Mouse (Mus musculus) lung, embryonic 16.5 days (tissue): ENCODE results near the gene Ccdc124. TPM values are rescaled to one million over a fixed set of nuclear protein-coding genes. Genes with fewer than 3 reads are reported as not detected.

Experiments
- ATAC-seq: fragments of 200-750 bp; cut with Nextera tagmentation; 2 replicates; pipeline ENCODE4 v1.8.0; 2017; ENCODE audit warnings: low read depth, mild to moderate bottlenecking, moderate library complexity
- H3K27ac ChIP-seq: fragments of 300-500 bp; sonication (generic); 2 replicates; pipeline ENCODE4 v1.5.1; 2014; ENCODE audit warnings: mild to moderate bottlenecking, control low read depth, low read length
- H3K27me3 ChIP-seq: fragments of 300-500 bp; sonication (generic); 2 replicates; pipeline ENCODE4 v1.6.1; 2014; ENCODE audit warnings: low read depth, low read length, mixed read lengths; ENCODE audit not compliant: control insufficient read depth, insufficient read depth
- H3K36me3 ChIP-seq: fragments of 300-500 bp; sonication (generic); 2 replicates; pipeline ENCODE4 v1.6.1; 2014; ENCODE audit warnings: low read length; ENCODE audit not compliant: control insufficient read depth, insufficient read depth
- H3K4me1 ChIP-seq: fragments of 300-500 bp; sonication (generic); replicated peaks from 2 replicates; pipeline ENCODE4 v1.6.1; 2014; ENCODE audit warnings: low read length, mixed read lengths; ENCODE audit not compliant: control insufficient read depth, insufficient read depth
- H3K4me2 ChIP-seq: fragments of 300-500 bp; sonication (generic); 2 replicates; pipeline ENCODE4 v1.6.1; 2014; ENCODE audit warnings: low read depth, low read length, control low read depth
- H3K4me3 ChIP-seq: fragments of 300-500 bp; sonication (generic); 2 replicates; pipeline ENCODE4 v1.5.1; 2014; ENCODE audit warnings: mild to moderate bottlenecking, low read length, control low read depth
- H3K9ac ChIP-seq: fragments of 300-500 bp; sonication (generic); 2 replicates; pipeline ENCODE4 v1.6.1; 2014; ENCODE audit warnings: low read length, control low read depth
- H3K9me3 ChIP-seq: fragments of 300-500 bp; sonication (generic); 2 replicates; pipeline ENCODE4 v1.6.1; 2016; ENCODE audit warnings: low read length; ENCODE audit not compliant: control insufficient read depth
- WGBS: fragments of 180-500 bp; shearing (Covaris S2); extraction: QIAGEN DNeasy Blood & Tissue Kit; methylation state at CpG from one replicate; pipeline ENCODE4 v1.1.7; 2014; 5-methylcytosine and 5-hydroxymethylcytosine counted together
- polyA plus RNA-seq: library from polyadenylated mRNA; unstranded; fragments of >200 nt; fragmentation: Nextera tagmentation; extraction: Ambion mirVana; gene quantifications from 2 replicates; pipeline ENCODE4 v1.2.1, GENCODE M21; 2015

The Ccdc124 gene
- polyA plus RNA-seq, 1 experiment from 2014 or later, result 106 TPM

DNA sequence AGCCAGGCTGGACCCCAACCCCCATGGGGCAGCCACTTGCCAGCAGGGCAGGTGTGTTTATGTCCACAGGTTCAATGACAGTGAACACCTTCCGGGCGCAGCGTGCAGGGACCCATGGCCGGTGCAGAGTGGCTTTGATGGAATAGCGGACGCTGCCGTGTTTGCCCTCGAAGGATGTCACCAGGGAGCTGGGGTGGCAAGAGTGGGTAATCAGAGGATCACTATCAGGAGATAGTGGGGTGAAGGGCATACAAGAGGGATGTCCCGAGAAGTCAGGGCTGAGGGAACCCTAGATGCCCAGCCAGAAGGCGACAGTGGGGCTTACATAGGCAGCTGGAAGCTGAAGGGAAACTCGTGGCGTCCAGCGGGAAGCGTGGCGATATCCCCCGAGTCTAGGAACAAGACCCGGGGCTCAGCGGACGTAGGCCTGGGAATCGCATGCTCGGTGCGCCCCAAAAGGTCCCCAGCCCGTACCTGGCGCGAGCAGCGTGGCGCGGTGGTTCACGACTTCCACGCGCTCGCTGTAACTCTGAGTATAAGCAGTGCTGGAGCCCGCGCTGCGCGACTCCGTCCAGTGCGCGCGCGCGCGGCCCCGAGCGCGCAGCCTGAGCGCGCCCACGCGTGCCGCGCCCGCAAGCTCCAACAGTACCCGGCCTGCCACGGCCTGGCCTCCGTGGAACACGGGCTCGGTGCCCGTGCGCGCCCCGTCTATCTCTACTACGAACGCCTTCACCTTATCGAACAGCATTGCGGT is 34.9 kb downstream of the Ccdc124 start:
- peak overlapping the region; percentile 87 for H3K9ac ChIP-seq
- H3K27ac ChIP-seq, result peak overlapping the region; percentile 92
- no peaks in the 10 kb centered on the region for H3K9me3 ChIP-seq
- peak; percentile 41 for ATAC-seq
- peak overlapping the region; percentile 90 for H3K4me2 ChIP-seq
- peaks cover 7% of the 10 kb centered on the region for H3K4me1 ChIP-seq
- peak overlapping the region; percentile 75 for H3K4me3 ChIP-seq
- H3K27me3 ChIP-seq, result no peaks in the 10 kb centered on the region
- WGBS, result under 1% methylated on average over 61 of the region's 66 CpGs
- peaks cover 4% of the 10 kb centered on the region; the same call in 1 of the 2 replicates for H3K36me3 ChIP-seq

- Histone ChIP-seq H3K4me1 (peaks cover 15% of the 10 kb centered on the region), H3K9me3 (no peaks in the 10 kb centered on the region)
- WGBS, result 86% methylated on average over 12 of the region's 12 CpGs
Observed at GRCm38 (mm10) chr8:70836666-70837065, 37.1 kb downstream of the Ccdc124 start.

GRCm38 (mm10) chr8:70834071-70834470 is 39.7 kb downstream of the Ccdc124 start:
- Histone ChIP-seq H3K4me1 (peaks cover 12% of the 10 kb centered on the region), H3K27ac (no peak overlapping the region), H3K27me3 (no peaks in the 10 kb centered on the region), H3K4me2 (no peak overlapping the region), H3K9me3 (no peaks in the 10 kb centered on the region), H3K4me3 (no peak overlapping the region), H3K36me3 (peaks cover 4% of the 10 kb centered on the region; the same call in 1 of the 2 replicates), H3K9ac (no peak overlapping the region)
- WGBS, result 91% methylated on average over 3 of the region's 3 CpGs
- no peak for ATAC-seq

More at GRCm38 (mm10) chr8:70836666-70837065, 37.1 kb downstream of the Ccdc124 start:
- Histone ChIP-seq H3K4me3 (no peak overlapping the region), H3K27ac (no peak overlapping the region), H3K4me2 (no peak overlapping the region), H3K9ac (no peak overlapping the region), H3K36me3 (peaks cover 4% of the 10 kb centered on the region; the same call in 1 of the 2 replicates), H3K27me3 (no peaks in the 10 kb centered on the region)
- no peak for ATAC-seq

DNA sequence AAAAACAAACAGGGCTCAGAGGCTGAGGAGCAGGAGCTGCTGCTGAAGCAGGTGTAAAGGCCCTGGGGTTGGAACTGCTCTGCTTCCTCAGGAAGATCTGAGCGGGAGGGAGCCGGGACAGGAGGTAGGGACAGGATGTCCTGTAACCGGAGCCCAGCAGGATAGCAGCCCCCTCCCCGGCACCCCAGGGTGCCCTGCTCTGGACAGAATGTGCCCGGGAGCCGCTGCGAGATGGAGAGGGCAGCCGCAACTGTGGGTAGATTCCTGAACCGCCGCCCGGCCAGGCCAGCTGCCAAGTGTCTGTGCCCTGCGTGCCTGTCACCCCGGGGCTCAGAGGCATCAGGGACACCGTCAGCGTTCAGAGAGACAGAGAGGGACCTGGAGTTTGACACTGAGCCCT is 40.2 kb downstream of the Ccdc124 start:
- Histone ChIP-seq H3K9ac (no peak overlapping the region), H3K27me3 (no peaks in the 10 kb centered on the region), H3K4me1 (peaks cover 10% of the 10 kb centered on the region), H3K27ac (peak overlapping the region; percentile 4; the same call in 1 of the 2 replicates), H3K4me2 (no peak overlapping the region), H3K4me3 (no peak overlapping the region), H3K9me3 (no peaks in the 10 kb centered on the region), H3K36me3 (peaks cover 4% of the 10 kb centered on the region; the same call in 1 of the 2 replicates)
- 40% methylated on average over 15 of the region's 15 CpGs for WGBS
- peak; percentile 42 for ATAC-seq

DNA sequence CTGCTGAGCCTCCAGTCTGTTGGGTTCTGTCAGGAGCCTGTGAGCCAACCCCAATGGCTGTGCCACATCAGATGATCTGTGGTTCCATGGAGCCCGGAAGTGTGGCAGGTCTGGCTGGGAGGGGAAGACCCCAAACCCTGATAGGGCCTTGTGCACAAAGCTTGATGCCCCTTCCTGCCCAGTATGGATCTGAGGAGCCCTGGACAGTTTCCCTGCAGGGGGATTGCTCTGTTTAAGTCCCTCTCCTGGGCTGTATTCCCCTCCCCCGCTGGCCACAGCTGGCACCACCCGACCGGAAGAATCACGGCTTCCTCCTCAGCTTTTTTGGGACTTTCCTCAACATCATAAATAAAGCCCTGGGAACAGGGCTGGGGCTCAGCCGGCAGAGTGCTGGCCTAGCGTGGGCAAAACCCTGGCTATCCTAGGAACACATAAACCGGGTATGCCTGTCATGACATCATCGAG is 40.7 kb downstream of the Ccdc124 start:
- ATAC-seq, result peak; percentile 44
- H3K36me3 ChIP-seq, result peaks cover 4% of the 10 kb centered on the region; the same call in 1 of the 2 replicates
- H3K4me1 ChIP-seq, result peaks cover 8% of the 10 kb centered on the region
- H3K27me3 ChIP-seq, result no peaks in the 10 kb centered on the region
- 41% methylated on average over 9 of the region's 9 CpGs for WGBS
- no peak overlapping the region for H3K4me2 ChIP-seq
- H3K27ac ChIP-seq, result peak overlapping the region; percentile 4; the same call in 1 of the 2 replicates
- H3K9ac ChIP-seq, result peak overlapping the region; percentile 8; the same call in 1 of the 2 replicates
- no peak overlapping the region for H3K4me3 ChIP-seq
- H3K9me3 ChIP-seq, result no peaks in the 10 kb centered on the region

- Histone ChIP-seq H3K4me2 (no peak overlapping the region), H3K27me3 (no peaks in the 10 kb centered on the region), H3K4me3 (no peak overlapping the region), H3K36me3 (peaks cover 4% of the 10 kb centered on the region; the same call in 1 of the 2 replicates), H3K9ac (no peak overlapping the region), H3K27ac (0 out of 2 replicates have a peak overlapping the region, but pooled peaks have one; percentile 4), H3K9me3 (no peaks in the 10 kb centered on the region), H3K4me1 (peaks cover 8% of the 10 kb centered on the region)
- WGBS, result 68% methylated on average over 11 of the region's 11 CpGs
- ATAC-seq, result no peak
Observed at GRCm38 (mm10) chr8:70832371-70832770, 41.4 kb downstream of the Ccdc124 start.

GRCm38 (mm10) chr8:70831517-70831916 is 42.2 kb downstream of the Ccdc124 start:
- no peak overlapping the region for H3K27ac ChIP-seq
- no peak overlapping the region for H3K4me3 ChIP-seq
- no peaks in the 10 kb centered on the region for H3K27me3 ChIP-seq
- no peak overlapping the region for H3K4me2 ChIP-seq
- H3K9ac ChIP-seq, result no peak overlapping the region
- WGBS, result 61% methylated on average over 8 of the region's 8 CpGs
- H3K36me3 ChIP-seq, result peaks cover 4% of the 10 kb centered on the region; the same call in 1 of the 2 replicates
- no peak for ATAC-seq
- peaks cover 8% of the 10 kb centered on the region for H3K4me1 ChIP-seq
- H3K9me3 ChIP-seq, result no peaks in the 10 kb centered on the region

DNA sequence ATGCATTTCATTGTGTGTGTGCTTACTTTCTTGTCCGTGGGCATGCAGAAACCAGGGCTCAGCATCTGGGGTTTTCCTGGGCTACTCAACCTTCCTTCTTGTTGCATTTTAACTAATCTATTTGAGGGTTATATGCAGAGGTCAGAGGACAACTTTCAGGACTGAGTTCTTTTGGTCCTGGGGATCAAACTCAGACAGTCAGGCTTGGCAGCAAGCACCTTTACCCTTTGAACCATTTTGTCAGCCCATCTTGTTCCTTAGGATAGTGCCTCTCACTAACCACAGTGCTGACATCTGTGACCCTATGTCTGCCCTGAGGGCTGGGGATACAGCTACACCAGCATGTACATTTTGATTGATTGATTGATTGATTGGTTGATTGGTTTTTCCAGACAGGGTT is 45.9 kb downstream of the Ccdc124 start:
- no peaks in the 10 kb centered on the region for H3K27me3 ChIP-seq
- 82% methylated on average over 1 of the region's 1 CpGs for WGBS
- peaks cover 4% of the 10 kb centered on the region for H3K4me1 ChIP-seq
- no peaks in the 10 kb centered on the region for H3K9me3 ChIP-seq
- no peaks in the 10 kb centered on the region for H3K36me3 ChIP-seq
- no peak overlapping the region for H3K4me2 ChIP-seq
- no peak for ATAC-seq
- no peak overlapping the region for H3K9ac ChIP-seq
- H3K4me3 ChIP-seq, result no peak overlapping the region
- H3K27ac ChIP-seq, result no peak overlapping the region

GRCm38 (mm10) chr8:70827010-70827409 is 46.7 kb downstream of the Ccdc124 start:
- Histone ChIP-seq H3K4me2 (no peak overlapping the region), H3K4me1 (peaks cover 1% of the 10 kb centered on the region; the same call in 1 of the 2 replicates), H3K27me3 (no peaks in the 10 kb centered on the region), H3K4me3 (no peak overlapping the region), H3K27ac (no peak overlapping the region), H3K36me3 (no peaks in the 10 kb centered on the region), H3K9me3 (no peaks in the 10 kb centered on the region), H3K9ac (no peak overlapping the region)
- WGBS, result 92% methylated on average over 2 of the region's 2 CpGs
- no peak for ATAC-seq
